Mouse (Mus musculus) stomach, postnatal 0 days (tissue): ENCODE measurements around the gene Chst11.

Source experiments
- CTCF ChIP-seq: IDR thresholded peaks from 2 replicates; pipeline ENCODE4 v1.5.1; 2016; ENCODE audit warnings: antibody characterized with exemption, low read depth, mild to moderate bottlenecking, moderate library complexity
- EP300 ChIP-seq: optimal IDR thresholded peaks from 2 replicates; pipeline ENCODE3; 2016; ENCODE audit warnings: antibody characterized with exemption

DNA sequence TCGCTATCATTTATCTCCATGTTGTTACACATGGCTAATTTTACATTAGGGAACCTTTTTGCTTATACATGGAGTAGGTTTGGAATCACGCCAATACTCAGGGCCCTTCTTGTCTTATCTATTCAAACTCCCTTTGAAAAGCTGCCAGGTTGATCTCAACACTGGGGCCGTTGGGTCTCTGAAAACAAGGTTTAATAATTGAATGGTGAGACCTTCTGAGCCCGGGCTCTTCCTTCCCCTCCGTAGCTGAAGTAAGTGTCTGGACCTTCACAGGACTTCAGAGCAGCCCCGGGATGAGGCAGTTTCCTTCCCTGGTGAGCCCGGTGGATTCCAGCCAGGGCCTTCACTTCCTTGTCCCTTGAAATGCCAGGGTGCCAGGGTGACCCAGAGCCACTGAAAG is 5.6 kb downstream of the Chst11 start:
- TF ChIP-seq CTCF: no peak
- no peak for TF ChIP-seq EP300
